Mouse (Mus musculus): ENCODE measurements around the gene Pik3r6.

DNA sequence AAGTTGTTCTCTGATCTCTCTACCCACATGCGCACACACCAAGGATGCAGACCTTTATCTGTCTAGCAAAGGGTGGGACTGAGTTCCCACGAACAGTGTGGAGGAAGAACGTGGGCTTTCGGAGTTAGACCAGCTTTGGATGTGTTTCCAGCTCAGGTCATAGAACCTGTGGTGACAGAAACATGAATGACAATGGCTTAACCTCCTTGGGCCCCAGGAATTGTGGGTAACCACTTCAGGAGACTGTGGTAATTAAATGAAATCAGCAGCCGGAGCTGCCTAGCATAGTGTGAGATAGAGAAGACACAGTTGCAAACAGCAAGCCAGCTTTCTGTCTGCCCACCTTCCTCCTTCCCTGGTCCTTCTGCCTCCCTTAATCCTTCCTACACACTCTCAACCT, 38.6 kb upstream of the Pik3r6 start:
- TF ChIP-seq EP300 (IDR thresholded peaks at IDR 0.05; ENCODE audit: low read depth) (no peak), CTCF (IDR thresholded peaks at IDR 0.05; ENCODE audit: low read depth) (no peak)
